Mouse (Mus musculus): ENCODE results near the gene Pvr.

DNA sequence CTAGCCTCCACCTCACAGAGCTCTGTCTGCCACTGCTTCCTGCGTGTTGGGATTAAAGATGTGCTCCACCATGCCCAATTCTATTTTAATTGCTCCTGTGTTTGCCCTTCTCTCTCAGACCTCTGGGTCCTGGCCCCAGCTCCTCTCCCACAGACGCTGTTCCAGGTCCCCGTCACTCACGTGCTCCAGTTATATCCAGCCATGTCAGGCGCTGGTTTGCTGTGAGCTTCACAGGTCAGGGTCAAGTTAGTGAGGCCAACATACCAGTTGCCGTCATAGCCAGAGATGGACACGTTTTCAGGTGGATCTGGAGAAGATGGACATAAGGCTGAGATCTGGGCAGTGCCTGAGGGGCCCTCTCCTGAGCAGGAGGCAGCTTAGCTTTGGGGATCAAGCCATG is 6.4 kb downstream of the Pvr start:
- TF ChIP-seq CTCF (IDR thresholded peaks at IDR 0.05; ENCODE audit: borderline replicate concordance, control insufficient read depth, extremely low read depth, insufficient read depth, low read length, poor library complexity) (no peak), POLR2A (IDR thresholded peaks at IDR 0.05; ENCODE audit: control insufficient read depth, extremely low read depth, insufficient read depth, low read length, poor library complexity) (no peak)
